Mouse (Mus musculus) heart, embryonic 16.5 days (tissue): ENCODE data around the gene Ifi211. TPM values are rescaled to one million over a fixed set of nuclear protein-coding genes. Genes with fewer than 3 reads are reported as not detected.
A peak's percentile ranks its signal among the peaks of the same experiment; 100 is the strongest.
"Not testable (repeated sequence)": the region's sequence is repeated elsewhere in the genome, so short reads cannot be mapped to it uniquely, and the experiment has no call there.

Source experiments
- ATAC-seq: fragments of 200-750 bp; cut with Nextera tagmentation; replicated peaks from 2 replicates; pipeline ENCODE4 v1.8.0; 2017; ENCODE audit warnings: moderate number of reproducible peaks; ENCODE audit not compliant: insufficient read depth, low FRiP score; ENCODE audit errors: extremely low read depth
- H3K27ac ChIP-seq: fragments of 300-500 bp; sonication (generic); 2 replicates; pipeline ENCODE4 v1.5.1; 2014; ENCODE audit warnings: mild to moderate bottlenecking, low read length, control low read depth, moderate library complexity
- H3K27me3 ChIP-seq: fragments of 300-500 bp; sonication (generic); 2 replicates; pipeline ENCODE4 v1.6.1; 2014; ENCODE audit warnings: low read length, mixed read lengths; ENCODE audit not compliant: control insufficient read depth, insufficient read depth
- H3K36me3 ChIP-seq: fragments of 300-500 bp; sonication (generic); 2 replicates; pipeline ENCODE4 v1.6.1; 2014; ENCODE audit not compliant: control insufficient read depth, insufficient read depth
- H3K4me1 ChIP-seq: fragments of 300-500 bp; sonication (generic); 2 replicates; pipeline ENCODE4 v1.6.1; 2014; ENCODE audit warnings: low read length, mixed read lengths; ENCODE audit not compliant: control insufficient read depth, insufficient read depth
- H3K4me2 ChIP-seq: fragments of 300-500 bp; sonication (generic); 2 replicates; pipeline ENCODE4 v1.6.1; 2014; ENCODE audit warnings: low read depth, mild to moderate bottlenecking, control low read depth, low read length
- H3K4me3 ChIP-seq: fragments of 300-500 bp; sonication (generic); 2 replicates; pipeline ENCODE4 v1.5.1; 2014; ENCODE audit warnings: mild to moderate bottlenecking, control low read depth, low read length
- H3K9ac ChIP-seq: fragments of 300-500 bp; sonication (generic); 2 replicates; pipeline ENCODE4 v1.6.1; 2014; ENCODE audit warnings: low read length, control low read depth
- H3K9me3 ChIP-seq: fragments of 300-500 bp; sonication (generic); replicated peaks from 2 replicates; pipeline ENCODE4 v1.6.1; 2016; ENCODE audit warnings: low read length; ENCODE audit not compliant: control insufficient read depth
- WGBS: fragments of 180-500 bp; shearing (Covaris S2); extraction: QIAGEN DNeasy Blood & Tissue Kit; methylation state at CpG from one replicate; pipeline ENCODE4 v1.1.7; 2014; 5-methylcytosine and 5-hydroxymethylcytosine counted together
- polyA plus RNA-seq: library from polyadenylated mRNA; unstranded; fragments of >200 nt; fragmentation: Nextera tagmentation; extraction: Ambion mirVana; gene quantifications from 2 replicates; pipeline ENCODE4 v1.2.1, GENCODE M21; 2015

Gene Ifi211
- polyA plus RNA-seq, 1 experiment from 2014 or later: 4.2 TPM

- H3K4me1 ChIP-seq, H3K4me3 ChIP-seq, H3K4me2 ChIP-seq, H3K27ac ChIP-seq, H3K9me3 ChIP-seq, H3K27me3 ChIP-seq, H3K9ac ChIP-seq, H3K36me3 ChIP-seq: not testable (repeated sequence)
- ATAC-seq: 0 out of 2 replicates have a peak, but pooled peaks have one; percentile 49
- 45% methylated on average over 3 of the region's 3 CpGs for WGBS
Measured at GRCm38 (mm10) chr1:173941924-173942779, 29.3 kb upstream of the Ifi211 start, which contains the start of the genes Mndal and Ifi203. Gene Mndal (minus strand): TSS chr1:173942491. Gene Ifi203 (minus strand): TSS chr1:173942672.

DNA sequence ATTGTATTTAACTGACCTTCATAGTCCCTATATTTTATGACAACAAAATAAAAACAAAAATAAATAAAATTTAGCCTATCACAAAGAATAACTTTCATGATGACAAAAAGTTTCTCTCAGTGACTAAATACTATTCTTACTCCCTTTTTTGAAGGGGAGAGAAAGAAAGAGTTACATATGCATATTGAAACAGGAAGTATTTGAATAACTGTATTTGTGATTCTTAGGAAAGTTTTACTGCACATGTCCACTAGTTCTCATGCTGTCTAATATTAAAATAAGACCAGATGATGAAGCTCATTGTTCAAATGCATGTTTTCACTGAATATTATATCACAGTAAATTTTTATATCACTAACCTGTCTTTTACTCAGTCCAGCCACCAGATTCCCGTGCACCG lies 28.7 kb upstream of the Ifi211 start:
- not testable (repeated sequence) for H3K36me3 ChIP-seq, H3K9me3 ChIP-seq, ATAC-seq, H3K4me3 ChIP-seq, H3K27ac ChIP-seq, H3K27me3 ChIP-seq, H3K9ac ChIP-seq, H3K4me1 ChIP-seq, H3K4me2 ChIP-seq
- 79% methylated on average over 2 of the region's 2 CpGs for WGBS

DNA sequence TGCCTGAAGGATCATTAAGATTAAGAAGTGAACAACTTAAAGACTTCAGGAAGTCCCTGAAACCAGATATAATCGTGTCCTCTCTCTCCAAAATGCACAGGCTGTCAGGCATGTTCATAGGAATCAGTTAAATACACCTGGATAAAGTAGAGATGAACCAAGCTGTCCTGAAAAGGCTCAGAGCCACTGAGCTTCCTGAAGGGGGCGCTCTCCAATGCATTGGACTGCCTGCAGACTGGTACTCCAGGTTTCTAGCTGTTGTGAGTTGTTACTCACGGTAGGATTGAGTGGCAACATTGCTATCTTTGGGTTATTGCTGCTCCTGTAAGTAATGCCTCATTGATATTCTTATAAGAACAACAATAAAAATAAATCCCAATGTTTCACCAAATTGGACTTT lies 6.4 kb upstream of the Ifi211 start:
- H3K36me3 ChIP-seq, H3K4me3 ChIP-seq, H3K9me3 ChIP-seq, H3K27me3 ChIP-seq, H3K9ac ChIP-seq, H3K4me1 ChIP-seq, ATAC-seq, H3K27ac ChIP-seq, H3K4me2 ChIP-seq: not testable (repeated sequence)
- whole genome bisulfite sequencing: 69% methylated on average over 2 of the region's 3 CpGs

- Histone ChIP-seq H3K4me3 (no peak overlapping the region), H3K36me3 (no peaks in the 10 kb centered on the region), H3K4me2 (no peak overlapping the region), H3K27me3 (no peaks in the 10 kb centered on the region), H3K27ac (no peak overlapping the region), H3K9ac (no peak overlapping the region), H3K9me3 (no peaks in the 10 kb centered on the region), H3K4me1 (no peaks in the 10 kb centered on the region)
- WGBS: 69% methylated on average over 2 of the region's 2 CpGs
- ATAC-seq: no peak
Measured at GRCm38 (mm10) chr1:173914559-173914958, 1.7 kb upstream of the Ifi211 start.

DNA sequence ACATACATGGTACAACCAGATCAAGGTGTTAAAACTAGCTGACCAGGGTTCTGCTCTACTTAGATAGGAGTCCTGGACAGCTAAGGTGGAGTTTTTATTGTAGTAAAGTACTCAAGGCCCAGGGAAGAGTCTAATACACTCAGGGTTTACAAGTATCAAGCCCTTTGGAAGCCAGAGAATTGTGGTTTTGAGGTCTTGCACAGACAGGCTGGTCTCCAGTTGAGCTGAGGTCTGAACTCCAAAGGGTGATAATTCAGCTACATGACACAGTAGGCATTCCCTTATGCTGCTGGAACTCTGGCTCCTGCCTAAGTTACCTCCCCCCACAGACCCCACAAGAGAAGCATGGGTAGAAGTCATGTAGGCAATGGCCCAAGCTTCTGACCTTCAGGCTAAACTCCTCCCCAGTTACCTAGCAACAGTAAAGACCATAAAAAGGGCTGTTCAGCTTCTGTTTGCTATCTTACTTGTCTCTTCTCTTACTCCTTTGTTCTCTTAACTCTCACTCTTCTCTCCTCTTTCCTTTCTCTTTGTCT lies 478 bp upstream of the Ifi211 start:
- H3K27ac ChIP-seq, H3K9ac ChIP-seq, H3K4me3 ChIP-seq, H3K36me3 ChIP-seq, H3K27me3 ChIP-seq, H3K4me1 ChIP-seq, H3K9me3 ChIP-seq, ATAC-seq, H3K4me2 ChIP-seq: not testable (repeated sequence)

- Histone ChIP-seq H3K4me1 (no peaks in the 10 kb centered on the region), H3K27me3 (no peaks in the 10 kb centered on the region), H3K9ac (no peak overlapping the region), H3K4me3 (no peak overlapping the region), H3K9me3 (no peaks in the 10 kb centered on the region), H3K36me3 (no peaks in the 10 kb centered on the region), H3K4me2 (no peak overlapping the region), H3K27ac (no peak overlapping the region)
- no peak for ATAC-seq
- 86% methylated on average over 2 of the region's 2 CpGs for WGBS
Measured at GRCm38 (mm10) chr1:173911808-173912464, 910 bp downstream of the Ifi211 start.

DNA sequence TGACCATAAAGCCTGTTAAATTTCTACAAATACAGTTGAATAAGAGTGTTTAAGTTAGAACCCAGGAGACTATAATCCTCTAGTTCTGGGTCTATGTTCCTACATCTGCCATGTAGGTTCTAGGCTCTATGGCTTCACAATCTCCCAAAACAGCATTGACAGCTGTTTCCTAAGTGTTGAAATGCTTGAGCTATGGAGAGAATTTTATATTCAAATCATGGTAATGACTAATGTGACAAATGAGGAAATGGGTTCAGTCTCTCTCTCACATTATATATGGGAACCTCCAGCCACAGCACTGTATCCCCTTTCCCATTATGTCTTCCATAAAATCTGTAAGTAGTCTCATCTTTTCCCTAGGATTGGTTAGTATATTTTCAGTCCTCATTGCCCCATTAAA lies 4.5 kb downstream of the Ifi211 start:
- H3K27ac ChIP-seq, H3K9ac ChIP-seq, ATAC-seq, H3K4me2 ChIP-seq, H3K4me1 ChIP-seq, H3K36me3 ChIP-seq, H3K27me3 ChIP-seq, H3K4me3 ChIP-seq, H3K9me3 ChIP-seq: not testable (repeated sequence)

DNA sequence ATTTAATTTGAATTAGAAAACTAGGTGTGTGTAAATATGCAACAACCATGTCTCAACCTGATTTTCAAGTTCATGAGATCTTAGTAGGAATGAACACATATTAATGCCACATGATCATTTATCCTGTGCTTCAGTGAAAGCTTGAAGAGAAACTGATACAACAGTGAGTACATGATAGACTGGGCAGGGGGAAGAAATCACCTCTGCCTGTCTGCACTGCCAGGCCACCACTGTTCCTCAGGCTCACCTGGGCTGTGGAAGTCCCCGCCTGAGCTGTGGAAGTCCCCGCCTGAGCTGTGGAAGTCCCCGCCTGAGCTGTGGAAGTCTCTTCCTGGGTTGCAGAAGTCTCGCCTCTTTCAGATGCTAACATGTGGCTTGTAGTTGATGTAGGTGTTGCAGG lies 7.0 kb downstream of the Ifi211 start:
- H3K4me3 ChIP-seq, H3K4me1 ChIP-seq, H3K27ac ChIP-seq, H3K9me3 ChIP-seq, ATAC-seq, H3K9ac ChIP-seq, H3K36me3 ChIP-seq, H3K27me3 ChIP-seq, H3K4me2 ChIP-seq: not testable (repeated sequence)
- 80% methylated on average over 3 of the region's 4 CpGs for WGBS

- not testable (repeated sequence) for H3K4me2 ChIP-seq, H3K9ac ChIP-seq, H3K4me3 ChIP-seq, H3K27me3 ChIP-seq, ATAC-seq, H3K36me3 ChIP-seq, H3K4me1 ChIP-seq, H3K27ac ChIP-seq, H3K9me3 ChIP-seq
Measured at GRCm38 (mm10) chr1:173889741-173890140, 23.1 kb downstream of the Ifi211 start.
